Mouse (Mus musculus) forebrain, embryonic 11.5 days (tissue): Measurements from ENCODE around the gene H2-Q4. TPM values are rescaled to one million over a fixed set of nuclear protein-coding genes. Genes with fewer than 3 reads are reported as not detected.
"Not testable (repeated sequence)": the region's sequence is repeated elsewhere in the genome, so short reads cannot be mapped to it uniquely, and the experiment has no call there.

ENCODE experiments used
- ATAC-seq: fragments of 200-750 bp; cut with Nextera tagmentation; replicated peaks from 2 replicates; pipeline ENCODE4 v1.8.0; 2017; ENCODE audit warnings: moderate TSS enrichment; ENCODE audit not compliant: low FRiP score
- DNase-seq: peaks from one replicate; pipeline ENCODE4 v3.0.0-alpha.2; 2017; ENCODE audit warnings: low spot score
- H3K27ac ChIP-seq: fragments of 300-500 bp; sonication (generic); 2 replicates; pipeline ENCODE4 v1.5.1; 2014; ENCODE audit warnings: low read depth, low read length
- H3K27me3 ChIP-seq: fragments of 300-500 bp; sonication (generic); 2 replicates; pipeline ENCODE4 v1.6.1; 2014; ENCODE audit warnings: mild to moderate bottlenecking, low read length, mixed read lengths; ENCODE audit not compliant: control insufficient read depth, insufficient read depth
- H3K36me3 ChIP-seq: fragments of 300-500 bp; sonication (generic); 2 replicates; pipeline ENCODE4 v1.6.1; 2014; ENCODE audit warnings: mild to moderate bottlenecking, low read length, moderate library complexity, mixed read lengths; ENCODE audit not compliant: control insufficient read depth, insufficient read depth
- H3K4me1 ChIP-seq: fragments of 300-500 bp; sonication (generic); replicated peaks from 2 replicates; pipeline ENCODE4 v1.6.1; 2014; ENCODE audit warnings: low read length, mixed read lengths; ENCODE audit not compliant: control insufficient read depth, insufficient read depth
- H3K4me2 ChIP-seq: fragments of 300-500 bp; sonication (generic); 2 replicates; pipeline ENCODE4 v1.6.1; 2014; ENCODE audit warnings: low read depth, mild to moderate bottlenecking, low read length, moderate library complexity, mixed read lengths; ENCODE audit not compliant: severe bottlenecking
- H3K4me3 ChIP-seq: fragments of 300-500 bp; sonication (generic); 2 replicates; pipeline ENCODE4 v1.5.1; 2014; ENCODE audit warnings: low read depth, low read length
- H3K9ac ChIP-seq: fragments of 300-500 bp; sonication (generic); 2 replicates; pipeline ENCODE4 v1.6.1; 2014; ENCODE audit warnings: low read length
- H3K9me3 ChIP-seq: fragments of 300-500 bp; sonication (generic); 2 replicates; pipeline ENCODE4 v1.6.1; 2016; ENCODE audit warnings: low read length, mixed read lengths; ENCODE audit not compliant: control insufficient read depth
- WGBS: fragments of 180-500 bp; shearing (Covaris S2); extraction: QIAGEN DNeasy Blood & Tissue Kit; methylation state at CpG from one replicate; pipeline ENCODE4 v1.1.7; 2014; 5-methylcytosine and 5-hydroxymethylcytosine counted together
- polyA plus RNA-seq: library from polyadenylated mRNA; unstranded; fragments of >200 nt; fragmentation: Nextera tagmentation; extraction: Ambion mirVana; gene quantifications from 2 replicates; pipeline ENCODE4 v1.2.1, GENCODE M21; 2014

The H2-Q4 gene
- polyA plus RNA-seq, 1 experiment from 2014 or later: 2.1 TPM

DNA sequence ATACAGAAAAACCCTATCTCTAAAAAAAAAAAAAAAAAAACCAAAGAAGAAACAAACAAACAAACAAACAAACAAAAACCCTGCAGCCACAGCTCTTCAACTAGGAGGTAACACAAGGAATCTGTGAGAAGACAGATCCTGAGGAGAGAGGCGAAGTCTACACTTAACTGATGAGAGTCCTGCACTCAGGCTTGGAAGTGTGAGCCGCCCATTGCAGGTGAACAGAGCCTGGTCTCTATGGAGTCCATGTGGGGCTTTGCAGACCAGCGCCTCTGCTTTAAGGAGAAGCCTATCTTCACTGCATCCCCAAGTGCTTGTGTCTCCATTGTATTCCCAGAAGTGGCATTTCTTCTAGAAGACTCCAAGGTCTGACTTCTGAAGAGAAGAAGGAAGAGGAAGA, 44.7 kb downstream of the H2-Q4 start:
- peaks cover 10% of the 10 kb centered on the region for H3K27me3 ChIP-seq
- H3K4me2 ChIP-seq, ATAC-seq, DNase-seq, H3K27ac ChIP-seq, H3K4me1 ChIP-seq, H3K36me3 ChIP-seq, H3K9me3 ChIP-seq, H3K9ac ChIP-seq, H3K4me3 ChIP-seq: not testable (repeated sequence)
- WGBS: 83% methylated on average over 3 of the region's 3 CpGs

DNA sequence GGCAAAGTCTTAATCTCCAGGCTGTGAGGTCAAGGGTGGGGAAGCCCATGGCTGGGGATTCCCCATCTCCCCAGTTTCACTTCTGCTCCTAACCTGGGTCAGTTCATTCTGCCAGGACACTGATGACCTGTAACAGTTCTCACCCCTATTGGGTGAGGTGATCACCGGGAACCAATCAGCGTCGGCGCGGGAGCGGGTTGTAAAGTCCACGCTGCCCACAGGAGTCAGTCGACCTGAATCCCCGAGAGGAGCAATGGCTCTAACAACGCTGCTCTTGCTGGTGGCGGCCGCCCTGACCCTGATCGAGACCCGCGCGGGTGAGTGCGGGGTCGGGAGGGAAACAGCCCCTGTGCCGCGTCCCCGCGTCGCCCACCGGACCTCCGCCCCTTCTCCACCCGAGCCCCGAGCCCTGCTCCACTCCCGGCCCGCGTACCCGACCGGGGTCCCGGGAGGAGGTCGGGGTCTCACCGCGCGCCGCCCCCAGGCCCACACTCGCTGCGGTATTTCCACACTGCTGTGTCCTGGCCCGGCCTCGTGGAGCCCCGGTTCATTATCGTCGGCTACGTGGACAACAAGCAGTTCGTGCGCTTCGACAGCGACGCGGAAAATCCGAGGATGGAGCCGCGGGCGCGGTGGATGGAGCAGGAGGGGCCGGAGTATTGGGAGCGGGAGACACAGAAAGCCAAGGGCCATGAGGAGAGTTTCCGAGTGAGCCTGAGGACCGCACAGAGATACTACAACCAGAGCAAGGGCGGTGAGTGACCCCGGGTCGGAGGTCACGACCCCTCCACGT, 45.4 kb downstream of the H2-Q4 start, which contains the start of gene H2-Q6:
TSS of gene H2-Q6 (plus strand) at position 227 of the 793 bp plus-strand sequence.
- Histone ChIP-seq H3K27me3 (peaks cover 10% of the 10 kb centered on the region), H3K4me3 (peak within 1 kb of the TSS; percentile 28), H3K4me2 (peak within 1 kb of the TSS; percentile 58)
- WGBS: 1% methylated on average over 48 of the region's 66 CpGs
- not testable (repeated sequence) for H3K27ac ChIP-seq, H3K9ac ChIP-seq, H3K4me1 ChIP-seq, H3K36me3 ChIP-seq, H3K9me3 ChIP-seq
- ATAC-seq (peak; percentile 52), DNase-seq (peak; percentile 75)

DNA sequence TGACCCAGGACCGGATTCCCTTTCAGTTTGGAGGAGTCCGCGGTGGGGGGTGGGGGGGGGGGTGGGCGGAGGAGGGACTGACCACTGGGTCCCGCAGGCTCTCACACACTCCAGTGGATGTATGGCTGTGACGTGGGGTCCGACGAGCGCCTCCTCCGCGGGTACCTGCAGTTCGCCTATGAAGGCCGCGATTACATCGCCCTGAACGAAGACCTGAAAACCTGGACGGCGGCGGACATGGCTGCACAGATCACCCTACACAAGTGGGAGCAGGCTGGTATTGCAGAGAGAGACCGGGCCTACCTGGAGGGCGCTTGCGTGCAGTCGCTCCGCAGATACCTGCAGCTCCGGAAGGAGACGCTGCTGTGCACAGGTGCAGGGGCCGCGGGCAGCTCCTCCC, 46.1 kb downstream of the H2-Q4 start:
- not testable (repeated sequence) for H3K9ac ChIP-seq, H3K4me1 ChIP-seq, H3K36me3 ChIP-seq, H3K27ac ChIP-seq, H3K9me3 ChIP-seq
- 15% methylated on average over 28 of the region's 28 CpGs for WGBS
- Histone ChIP-seq H3K4me3 (peak overlapping the region; percentile 28), H3K27me3 (peaks cover 10% of the 10 kb centered on the region), H3K4me2 (peak overlapping the region; percentile 58; the same call in 1 of the 2 replicates)
- ATAC-seq (peak; percentile 36; the same call in 1 of the 2 replicates), DNase-seq (peak; percentile 60)

DNA sequence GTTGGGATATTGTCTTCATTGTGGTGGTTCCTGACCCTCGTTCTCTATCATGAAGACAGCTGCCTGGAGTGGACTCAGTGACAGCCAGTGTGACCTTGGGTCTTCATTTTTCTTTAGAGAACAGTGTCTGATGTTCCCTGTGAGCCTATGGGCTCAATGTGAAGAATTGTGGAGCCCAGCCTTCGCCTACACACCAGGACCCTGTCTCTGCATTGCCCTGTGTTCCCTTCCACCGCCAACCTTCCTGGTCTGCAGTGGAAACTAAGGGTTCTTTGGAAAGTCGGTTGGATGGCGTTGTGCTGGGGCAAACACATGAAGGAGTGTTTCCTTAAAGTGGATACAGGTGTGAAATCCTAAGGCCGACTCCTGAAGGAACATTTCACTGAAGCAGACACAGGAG, 49.5 kb downstream of the H2-Q4 start:
- not testable (repeated sequence) for H3K9ac ChIP-seq, DNase-seq, H3K4me2 ChIP-seq, H3K36me3 ChIP-seq, H3K9me3 ChIP-seq, H3K4me1 ChIP-seq, H3K4me3 ChIP-seq, ATAC-seq, H3K27ac ChIP-seq
- H3K27me3 ChIP-seq: peaks cover 10% of the 10 kb centered on the region
- WGBS: 88% methylated on average over 6 of the region's 6 CpGs

DNA sequence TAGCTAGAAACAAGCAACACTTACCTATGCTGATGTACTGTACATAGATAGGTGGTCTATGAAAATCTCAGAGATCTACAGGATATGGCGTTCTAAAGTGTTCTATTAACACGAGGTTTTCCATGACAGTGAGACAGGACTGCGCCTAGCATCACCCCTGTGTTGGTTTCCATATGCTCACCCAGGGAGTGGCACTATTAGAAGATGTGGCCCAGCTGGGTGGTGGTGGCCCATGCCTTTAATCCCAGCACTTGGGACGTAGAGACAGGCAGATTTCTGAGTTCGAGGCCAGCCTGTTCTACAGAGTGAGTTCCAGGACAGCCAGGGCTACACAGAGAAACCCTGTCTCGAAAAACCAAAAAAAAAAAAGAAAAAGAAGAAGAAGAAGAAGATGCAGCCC, 51.3 kb downstream of the H2-Q4 start:
- H3K4me1 ChIP-seq, H3K9me3 ChIP-seq, H3K4me2 ChIP-seq, H3K4me3 ChIP-seq, H3K27me3 ChIP-seq, H3K36me3 ChIP-seq, H3K27ac ChIP-seq, ATAC-seq, H3K9ac ChIP-seq: not testable (repeated sequence)
- peak; percentile 38 for DNase-seq
- 85% methylated on average over 6 of the region's 6 CpGs for WGBS

DNA sequence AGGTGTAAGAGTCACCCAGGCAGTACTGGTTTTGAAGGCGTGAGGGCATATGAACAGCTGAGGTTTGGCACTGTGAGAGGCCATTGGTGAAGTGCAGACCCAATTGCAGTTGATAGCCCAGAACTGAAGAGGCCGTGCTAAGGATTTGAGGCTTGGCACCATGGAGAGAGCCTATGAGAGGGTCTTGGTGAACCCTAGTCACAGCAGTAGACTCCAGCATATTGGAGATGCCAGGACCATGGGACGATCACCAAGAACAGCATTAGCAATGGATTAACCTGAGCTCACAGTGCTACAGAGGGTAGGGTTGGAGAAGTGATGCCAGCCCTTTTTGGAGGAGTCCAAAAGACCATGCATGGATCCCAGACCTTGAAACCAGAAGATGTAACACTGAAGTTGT, 52.8 kb downstream of the H2-Q4 start:
- DNase-seq: peak; percentile 38
- H3K9ac ChIP-seq, H3K27me3 ChIP-seq, H3K4me2 ChIP-seq, ATAC-seq, H3K9me3 ChIP-seq, H3K36me3 ChIP-seq, H3K4me1 ChIP-seq, H3K4me3 ChIP-seq, H3K27ac ChIP-seq: not testable (repeated sequence)
- WGBS: 69% methylated on average over 3 of the region's 3 CpGs

DNA sequence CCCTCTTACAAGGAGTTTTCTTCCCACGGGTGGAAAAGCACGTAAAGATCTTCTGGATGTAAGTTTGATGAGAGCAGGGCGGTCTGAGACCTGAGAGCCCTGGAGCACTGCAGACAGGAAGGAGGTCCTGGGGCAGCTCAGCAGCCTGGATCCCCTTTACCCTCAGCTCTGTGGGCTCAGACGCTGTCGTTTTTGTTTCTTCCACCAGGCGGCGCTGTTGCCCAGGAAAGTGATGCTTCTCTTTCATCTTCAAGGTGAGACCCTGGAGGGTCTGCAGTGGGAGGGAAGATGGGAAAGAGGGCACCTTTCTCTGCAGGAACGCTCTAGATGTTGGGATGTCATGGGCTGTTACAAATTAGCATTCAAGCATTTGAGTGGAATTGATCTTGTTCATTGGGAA, 55.4 kb downstream of the H2-Q4 start:
- H3K4me3 ChIP-seq, H3K4me2 ChIP-seq, H3K27me3 ChIP-seq, H3K27ac ChIP-seq, H3K4me1 ChIP-seq, H3K9me3 ChIP-seq, H3K36me3 ChIP-seq, H3K9ac ChIP-seq, ATAC-seq: not testable (repeated sequence)
- 7% methylated on average over 8 of the region's 8 CpGs for WGBS
- DNase-seq: peak; percentile 83
